Mouse (Mus musculus): Measurements from ENCODE around the gene Enox2. TPM values are rescaled to one million over a fixed set of nuclear protein-coding genes. Genes with fewer than 3 reads are reported as not detected.
A peak's percentile ranks its signal among the peaks of the same experiment; 100 is the strongest.

Enox2 gene
- total and polyA plus RNA-seq, 2 experiments from 2014 or later, result 8.6 to 9.2 TPM

DNA sequence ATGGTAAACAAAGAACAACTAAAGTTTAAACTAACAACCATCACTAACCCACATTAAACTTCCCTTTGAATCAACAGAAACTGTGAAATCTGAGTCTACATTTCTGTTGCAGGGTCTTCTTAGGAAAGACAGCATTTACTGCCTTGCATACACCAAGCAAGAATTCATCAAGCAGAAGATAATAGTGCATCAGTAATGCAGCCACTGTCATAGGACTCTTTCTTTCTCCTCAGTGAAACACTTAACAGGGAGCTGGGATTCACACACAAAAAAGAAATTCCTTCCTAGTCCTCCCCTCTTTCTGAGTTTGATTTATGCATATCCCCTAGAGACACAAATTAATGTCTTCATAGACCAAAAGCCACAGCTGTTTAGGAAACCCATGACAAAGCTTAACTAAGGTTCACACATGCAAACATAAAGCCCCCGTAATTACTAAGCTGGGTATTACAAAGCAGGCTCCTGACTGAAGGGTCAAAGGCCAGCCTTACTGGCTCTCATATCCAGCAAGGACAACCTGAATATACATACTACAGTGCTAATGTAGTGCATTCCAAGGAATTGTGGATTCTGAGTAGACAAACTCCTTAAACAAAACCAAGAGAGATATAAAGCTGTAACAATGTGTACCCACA lies 62.1 kb downstream of the Enox2 start:
- DNase-seq, result no peak
- Histone ChIP-seq H3K27ac (ENCODE audit: low read depth, low read length) (no peak overlapping the region), H3K4me2 (ENCODE audit: low read depth) (no peak overlapping the region), H3K36me3 (ENCODE audit: insufficient read depth) (no peaks in the 10 kb centered on the region), H3K4me3 (ENCODE audit: low read depth, low read length) (no peak overlapping the region), H3K27me3 (ENCODE audit: insufficient read depth, low read length) (no peaks in the 10 kb centered on the region), H3K9me3 (ENCODE audit: low read length) (no peaks in the 10 kb centered on the region), H3K9ac (no peak overlapping the region), H3K4me1 (ENCODE audit: insufficient read depth) (no peaks in the 10 kb centered on the region)
- ATAC-seq, result no peak
- 33% methylated on average over 1 of the region's 1 CpGs for WGBS
- no peak for TF ChIP-seq CTCF (IDR thresholded peaks at IDR 0.05; ENCODE audit: low read depth)

DNA sequence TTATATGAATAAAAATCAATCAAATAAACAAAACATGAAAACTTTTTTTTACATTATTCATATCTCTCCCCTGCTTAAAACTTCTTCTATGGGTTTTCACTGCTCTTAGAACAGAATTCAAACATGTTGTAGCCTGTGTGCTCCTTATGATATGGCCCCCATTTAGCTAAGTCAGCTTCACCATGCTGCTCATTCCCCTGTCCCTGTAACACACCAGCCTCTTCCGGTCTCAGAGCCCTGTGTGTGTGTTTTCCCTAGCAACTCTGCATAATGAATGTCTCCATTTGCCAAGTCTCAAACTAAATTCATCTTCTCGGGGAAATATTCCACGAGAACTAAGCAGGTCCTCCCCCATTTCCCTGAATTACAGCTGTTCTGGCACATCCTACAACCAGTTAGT lies 71.6 kb downstream of the Enox2 start:
- peak; percentile 1 for DNase-seq
- ATAC-seq, result peak; percentile 62

DNA sequence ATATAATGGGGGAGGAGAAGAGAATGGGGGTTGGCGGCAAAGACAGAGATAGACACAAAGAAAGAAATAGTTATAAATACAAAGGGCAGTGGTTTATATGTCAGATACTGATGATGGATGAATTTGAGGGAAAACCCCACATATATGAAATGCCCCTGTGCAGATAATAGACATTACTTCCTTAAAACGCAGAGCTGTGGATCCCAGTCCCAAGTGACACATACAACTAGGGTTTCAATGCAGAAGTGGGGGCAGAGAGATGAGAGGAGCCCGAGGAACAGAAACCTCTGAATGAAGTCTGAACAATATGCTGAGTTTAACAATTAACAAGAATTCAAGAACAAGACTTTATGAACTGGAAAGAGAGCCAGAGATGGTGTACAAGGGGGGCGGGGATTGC lies 91.7 kb downstream of the Enox2 start:
- DNase-seq (no peak), ATAC-seq (no peak)
- Histone ChIP-seq H3K36me3 (ENCODE audit: insufficient read depth) (no peaks in the 10 kb centered on the region), H3K4me1 (ENCODE audit: insufficient read depth) (no peaks in the 10 kb centered on the region), H3K4me2 (ENCODE audit: low read depth) (no peak overlapping the region), H3K27me3 (ENCODE audit: insufficient read depth, low read length) (no peaks in the 10 kb centered on the region), H3K9ac (no peak overlapping the region), H3K9me3 (ENCODE audit: low read length) (no peaks in the 10 kb centered on the region), H3K4me3 (ENCODE audit: low read depth, low read length) (no peak overlapping the region), H3K27ac (ENCODE audit: low read depth, low read length) (no peak overlapping the region)
- TF ChIP-seq CTCF (IDR thresholded peaks at IDR 0.05; ENCODE audit: low read depth), result no peak
- WGBS, result 64% methylated on average over 4 of the region's 4 CpGs

More for the DNA sequence above, 71.6 kb downstream of the Enox2 start:
- TF ChIP-seq CTCF (IDR thresholded peaks at IDR 0.05; ENCODE audit: low read depth), result no peak
- no peaks in the 10 kb centered on the region for H3K9me3 ChIP-seq (ENCODE audit: low read length)
- no peaks in the 10 kb centered on the region for H3K27me3 ChIP-seq (ENCODE audit: insufficient read depth, low read length)
- H3K27ac ChIP-seq (ENCODE audit: low read depth, low read length), result no peak overlapping the region
- H3K4me3 ChIP-seq (ENCODE audit: low read depth, low read length), result no peak overlapping the region
- H3K4me2 ChIP-seq (ENCODE audit: low read depth), result no peak overlapping the region
- 35% methylated on average over 3 of the region's 3 CpGs for whole genome bisulfite sequencing
- no peaks in the 10 kb centered on the region for H3K4me1 ChIP-seq (ENCODE audit: insufficient read depth)
- H3K36me3 ChIP-seq (ENCODE audit: insufficient read depth), result no peaks in the 10 kb centered on the region
- H3K9ac ChIP-seq, result no peak overlapping the region

DNA sequence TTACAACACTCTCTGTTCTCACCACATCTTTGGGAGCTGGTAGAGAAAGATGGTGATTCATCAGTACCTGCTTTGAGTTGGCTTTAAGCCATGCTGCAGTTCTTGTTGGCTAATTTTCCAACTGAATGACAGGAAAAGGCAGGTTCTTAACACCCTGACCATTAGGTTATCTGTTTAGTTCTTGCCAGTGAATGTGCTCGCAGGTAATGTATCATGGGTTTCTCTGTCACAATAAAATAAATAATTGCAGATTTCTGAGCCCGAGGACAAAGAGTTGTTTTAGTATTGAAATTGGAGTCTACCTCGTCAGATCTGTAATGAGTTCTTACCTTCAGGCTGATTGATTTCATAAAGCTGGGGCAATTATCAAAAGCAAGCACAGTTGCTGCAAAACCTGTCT lies 106.9 kb downstream of the Enox2 start:
- Histone ChIP-seq H3K9me3 (ENCODE audit: low read length) (no peaks in the 10 kb centered on the region), H3K4me1 (ENCODE audit: insufficient read depth) (no peaks in the 10 kb centered on the region), H3K9ac (no peak overlapping the region), H3K27me3 (ENCODE audit: insufficient read depth, low read length) (no peaks in the 10 kb centered on the region), H3K4me3 (ENCODE audit: low read depth, low read length) (no peak overlapping the region), H3K36me3 (ENCODE audit: insufficient read depth) (no peaks in the 10 kb centered on the region), H3K27ac (ENCODE audit: low read depth, low read length) (no peak overlapping the region), H3K4me2 (ENCODE audit: low read depth) (no peak overlapping the region)
- 69% methylated on average over 3 of the region's 3 CpGs for WGBS
- DNase-seq, result no peak
- TF ChIP-seq CTCF (IDR thresholded peaks at IDR 0.05; ENCODE audit: low read depth), result no peak
- ATAC-seq, result no peak

DNA sequence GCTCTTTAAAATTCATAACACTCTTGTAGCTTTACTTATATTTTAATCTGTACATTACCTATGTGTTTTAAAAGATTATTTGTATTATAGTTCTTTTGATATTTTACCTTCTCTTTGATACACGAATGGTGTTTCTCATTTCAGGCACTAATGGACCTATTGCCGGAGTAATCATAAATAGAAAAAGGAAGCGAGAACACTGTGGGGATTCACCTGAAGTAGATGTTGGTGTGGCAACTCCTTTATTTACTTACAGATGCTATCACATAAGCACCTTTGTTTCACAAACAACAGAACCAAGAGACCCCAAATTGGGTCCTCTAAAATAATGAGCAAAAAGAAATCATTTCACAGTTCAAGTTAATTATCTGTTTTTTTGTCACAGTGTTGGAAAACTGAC lies 109.4 kb downstream of the Enox2 start:
- Histone ChIP-seq H3K27me3 (ENCODE audit: insufficient read depth, low read length) (no peaks in the 10 kb centered on the region), H3K4me1 (ENCODE audit: insufficient read depth) (no peaks in the 10 kb centered on the region), H3K27ac (ENCODE audit: low read depth, low read length) (no peak overlapping the region), H3K9ac (no peak overlapping the region), H3K4me2 (ENCODE audit: low read depth) (no peak overlapping the region), H3K4me3 (ENCODE audit: low read depth, low read length) (no peak overlapping the region), H3K36me3 (ENCODE audit: insufficient read depth) (no peaks in the 10 kb centered on the region), H3K9me3 (ENCODE audit: low read length) (no peaks in the 10 kb centered on the region)
- no peak for ATAC-seq
- 89% methylated on average over 3 of the region's 3 CpGs for WGBS
- DNase-seq, result no peak
- TF ChIP-seq CTCF (IDR thresholded peaks at IDR 0.05; ENCODE audit: low read depth), result no peak

DNA sequence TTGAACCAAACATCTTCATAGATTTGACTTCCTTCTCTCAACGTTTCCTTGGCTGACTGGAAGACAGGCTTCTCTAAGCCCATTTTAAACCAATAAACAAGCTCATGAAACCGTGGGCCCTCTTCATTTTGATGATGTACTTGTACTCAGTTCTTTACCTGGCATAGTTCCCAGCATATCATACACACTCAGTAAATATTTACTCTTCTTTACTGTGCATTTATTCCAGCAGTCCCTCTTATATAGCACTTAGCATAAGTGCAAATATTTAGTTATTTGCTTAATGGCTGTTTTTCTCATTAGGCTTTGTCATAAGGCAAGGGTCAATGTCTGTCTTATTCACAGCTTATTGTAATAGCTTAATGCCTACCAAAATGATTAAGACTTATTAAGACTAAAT lies 133.8 kb downstream of the Enox2 start:
- ATAC-seq (no peak), DNase-seq (no peak)
- 59% methylated on average over 2 of the region's 2 CpGs for WGBS
- Histone ChIP-seq H3K27me3 (ENCODE audit: insufficient read depth, low read length) (no peaks in the 10 kb centered on the region), H3K4me2 (ENCODE audit: low read depth) (no peak overlapping the region), H3K36me3 (ENCODE audit: insufficient read depth) (no peaks in the 10 kb centered on the region), H3K4me3 (ENCODE audit: low read depth, low read length) (no peak overlapping the region), H3K9ac (no peak overlapping the region), H3K9me3 (ENCODE audit: low read length) (no peaks in the 10 kb centered on the region), H3K4me1 (ENCODE audit: insufficient read depth) (no peaks in the 10 kb centered on the region), H3K27ac (ENCODE audit: low read depth, low read length) (no peak overlapping the region)
- no peak for TF ChIP-seq CTCF (IDR thresholded peaks at IDR 0.05; ENCODE audit: low read depth)

DNA sequence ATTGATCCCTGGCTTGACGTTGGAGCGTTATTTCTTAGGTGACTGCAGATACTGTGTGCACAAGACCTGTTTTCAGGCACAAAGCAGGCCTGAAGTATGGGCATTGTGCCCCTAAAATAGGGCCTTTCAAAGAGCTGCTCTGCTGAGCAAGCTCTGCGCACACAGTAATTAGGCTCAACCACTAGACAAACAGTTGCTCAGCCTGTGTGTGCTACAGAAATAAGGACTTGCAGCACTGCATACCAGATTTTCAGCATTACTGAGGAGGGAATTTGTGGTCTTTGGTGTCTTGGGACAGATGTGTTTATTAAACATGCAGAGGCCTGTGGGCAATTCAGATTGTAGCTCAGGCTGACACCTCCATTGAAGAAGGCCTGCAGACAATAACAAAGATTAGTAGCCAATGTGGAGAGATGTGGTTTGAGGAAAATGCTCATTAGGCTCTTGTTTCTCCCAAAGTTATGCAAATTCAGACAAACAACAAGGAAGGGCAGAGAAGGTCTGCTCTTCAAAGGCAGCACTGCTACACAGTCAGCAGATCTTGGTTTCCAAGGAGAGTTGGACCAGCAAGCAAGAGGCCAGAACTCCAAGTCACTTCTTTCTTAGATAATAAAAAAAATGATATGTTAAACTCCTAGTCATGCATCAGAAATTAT lies 163.2 kb downstream of the Enox2 start:
- no peaks in the 10 kb centered on the region for H3K27me3 ChIP-seq (ENCODE audit: insufficient read depth, low read length)
- no peak overlapping the region for H3K4me3 ChIP-seq (ENCODE audit: low read depth, low read length)
- peak; percentile 71 for ATAC-seq
- peak; percentile 16 for DNase-seq
- no peaks in the 10 kb centered on the region for H3K4me1 ChIP-seq (ENCODE audit: insufficient read depth)
- H3K9ac ChIP-seq, result no peak overlapping the region
- no peaks in the 10 kb centered on the region for H3K36me3 ChIP-seq (ENCODE audit: insufficient read depth)
- H3K9me3 ChIP-seq (ENCODE audit: low read length), result no peaks in the 10 kb centered on the region
- 33% methylated on average over 3 of the region's 3 CpGs for WGBS
- no peak for TF ChIP-seq CTCF (IDR thresholded peaks at IDR 0.05; ENCODE audit: low read depth)
- no peak overlapping the region for H3K4me2 ChIP-seq (ENCODE audit: low read depth)
- no peak overlapping the region for H3K27ac ChIP-seq (ENCODE audit: low read depth, low read length)

Measured in forebrain, postnatal 0 days (tissue).